Mouse (Mus musculus) large intestine, adult 2 months (tissue): ENCODE results near the gene Cpt1c. TPM values are rescaled to one million over a fixed set of nuclear protein-coding genes. Genes with fewer than 3 reads are reported as not detected.

Source experiments
- DNase-seq: peaks from one replicate; pipeline ENCODE4 v3.0.0-alpha.2; 2012; ENCODE audit warnings: low read depth, low spot score
- WGBS: fragments of 180-500 bp; shearing (Covaris S2); methylation state at CpG from one replicate; pipeline ENCODE4 v1.1.7; 2018; 5-methylcytosine and 5-hydroxymethylcytosine counted together
- polyA plus RNA-seq: library from polyadenylated mRNA; depleted of rRNA; stranded (reverse); fragments of >200 nt; gene quantifications from 2 replicates; pipeline ENCODE4 v1.2.3, GENCODE M21; 2012

The Cpt1c gene
- polyA plus RNA-seq, 1 experiment: 4.2 TPM

- WGBS: under 1% methylated on average over 36 of the region's 36 CpGs
- no peak for DNase-seq
These were observed 4.4 kb downstream of the Cpt1c start for GRCm38 (mm10) chr7:44970231-44970691.

- WGBS: 63% methylated on average over 15 of the region's 15 CpGs
- DNase-seq: no peak
These were observed 8.0 kb downstream of the Cpt1c start for GRCm38 (mm10) chr7:44966638-44967037.

- no peak for DNase-seq
- 38% methylated on average over 7 of the region's 7 CpGs for WGBS
These were observed 8.7 kb downstream of the Cpt1c start for GRCm38 (mm10) chr7:44965975-44966374.

- no peak for DNase-seq
- whole genome bisulfite sequencing: 94% methylated on average over 13 of the region's 13 CpGs
These were observed 9.7 kb downstream of the Cpt1c start for GRCm38 (mm10) chr7:44964990-44965389.

GRCm38 (mm10) chr7:44962831-44963230 is 11.8 kb downstream of the Cpt1c start:
- 73% methylated on average over 5 of the region's 5 CpGs for WGBS
- DNase-seq: no peak

- 30% methylated on average over 8 of the region's 8 CpGs for WGBS
- no peak for DNase-seq
These were observed 12.3 kb downstream of the Cpt1c start for GRCm38 (mm10) chr7:44962337-44962736.

GRCm38 (mm10) chr7:44960512-44960910 is 14.1 kb downstream of the Cpt1c start:
- 86% methylated on average over 13 of the region's 13 CpGs for WGBS

GRCm38 (mm10) chr7:44959874-44960511 is 14.7 kb downstream of the Cpt1c start:
- DNase-seq: no peak
- WGBS: 72% methylated on average over 10 of the region's 10 CpGs

More at GRCm38 (mm10) chr7:44960512-44960910, 14.1 kb downstream of the Cpt1c start:
- DNase-seq: no peak

GRCm38 (mm10) chr7:44959281-44959680 is 15.4 kb downstream of the Cpt1c start:
- WGBS: 76% methylated on average over 8 of the region's 8 CpGs

GRCm38 (mm10) chr7:44958208-44958607 is 16.4 kb downstream of the Cpt1c start:
- no peak for DNase-seq
- 37% methylated on average over 7 of the region's 7 CpGs for WGBS

More at GRCm38 (mm10) chr7:44959281-44959680, 15.4 kb downstream of the Cpt1c start:
- no peak for DNase-seq

GRCm38 (mm10) chr7:44957183-44957835 is 17.3 kb downstream of the Cpt1c start:
- 75% methylated on average over 20 of the region's 20 CpGs for WGBS
- DNase-seq: no peak

GRCm38 (mm10) chr7:44956266-44956665 is 18.4 kb downstream of the Cpt1c start:
- DNase-seq: no peak
- 86% methylated on average over 6 of the region's 6 CpGs for WGBS

- WGBS: 43% methylated on average over 5 of the region's 5 CpGs
- DNase-seq: no peak
These were observed 19.0 kb downstream of the Cpt1c start for GRCm38 (mm10) chr7:44955628-44956027.

GRCm38 (mm10) chr7:44954091-44954885 is 20.4 kb downstream of the Cpt1c start:
- DNase-seq: no peak
- WGBS: 86% methylated on average over 12 of the region's 12 CpGs

- 77% methylated on average over 14 of the region's 14 CpGs for WGBS
- no peak for DNase-seq
These were observed 21.1 kb downstream of the Cpt1c start for GRCm38 (mm10) chr7:44953561-44953960.

GRCm38 (mm10) chr7:44952611-44953306 is 21.9 kb downstream of the Cpt1c start:
- DNase-seq: peak; percentile 93
- WGBS: 6% methylated on average over 24 of the region's 24 CpGs

GRCm38 (mm10) chr7:44951960-44952359 is 22.7 kb downstream of the Cpt1c start:
- under 1% methylated on average over 10 of the region's 10 CpGs for WGBS
- DNase-seq: peak; percentile 75

- no peak for DNase-seq
- 59% methylated on average over 6 of the region's 6 CpGs for WGBS
These were observed 24.7 kb downstream of the Cpt1c start for GRCm38 (mm10) chr7:44949922-44950321.

GRCm38 (mm10) chr7:44942904-44943303 is 31.7 kb downstream of the Cpt1c start, which contains the start of gene Tsks:
Gene Tsks, plus strand, starts transcription at chr7:44943204.
- whole genome bisulfite sequencing: 76% methylated on average over 7 of the region's 7 CpGs

GRCm38 (mm10) chr7:44938680-44939079 is 36.0 kb downstream of the Cpt1c start:
- DNase-seq: no peak
- WGBS: 91% methylated on average over 4 of the region's 4 CpGs

More at GRCm38 (mm10) chr7:44942904-44943303, 31.7 kb downstream of the Cpt1c start, which contains the start of gene Tsks:
- DNase-seq: no peak
